Mouse (Mus musculus) neural tube, embryonic 15.5 days (tissue): ENCODE measurements around the gene Aes. TPM values are rescaled to one million over a fixed set of nuclear protein-coding genes. Genes with fewer than 3 reads are reported as not detected.

Experiments
- ATAC-seq: fragments of 200-750 bp; cut with Nextera tagmentation; 2 replicates; pipeline ENCODE4 v1.8.0; 2017; ENCODE audit warnings: mild to moderate bottlenecking, moderate TSS enrichment, moderate library complexity; ENCODE audit not compliant: low FRiP score
- H3K27ac ChIP-seq: fragments of 300-500 bp; sonication (generic); replicated peaks from 2 replicates; pipeline ENCODE4 v1.5.1; 2015; ENCODE audit warnings: mild to moderate bottlenecking, inconsistent platforms
- H3K27me3 ChIP-seq: fragments of 300-500 bp; sonication (generic); replicated peaks from 2 replicates; pipeline ENCODE4 v1.6.1; 2015; ENCODE audit warnings: inconsistent platforms
- H3K36me3 ChIP-seq: fragments of 300-500 bp; sonication (generic); 2 replicates; pipeline ENCODE4 v1.6.1; 2015; ENCODE audit warnings: inconsistent platforms
- H3K4me1 ChIP-seq: fragments of 300-500 bp; sonication (generic); 2 replicates; pipeline ENCODE4 v1.6.1; 2015; ENCODE audit warnings: inconsistent platforms
- H3K4me2 ChIP-seq: fragments of 300-500 bp; sonication (generic); 2 replicates; pipeline ENCODE4 v1.6.1; 2015; ENCODE audit warnings: inconsistent platforms, mild to moderate bottlenecking, moderate library complexity
- H3K4me3 ChIP-seq: fragments of 300-500 bp; sonication (generic); replicated peaks from 2 replicates; pipeline ENCODE4 v1.5.1; 2015; ENCODE audit warnings: mild to moderate bottlenecking, inconsistent platforms
- H3K9ac ChIP-seq: fragments of 300-500 bp; sonication (generic); replicated peaks from 2 replicates; pipeline ENCODE4 v1.6.1; 2015; ENCODE audit warnings: mild to moderate bottlenecking, inconsistent platforms
- H3K9me3 ChIP-seq: fragments of 300-500 bp; sonication (generic); replicated peaks from 2 replicates; pipeline ENCODE4 v1.6.1; 2016; ENCODE audit warnings: inconsistent platforms
- WGBS: fragments of 180-500 bp; shearing (Covaris S2); methylation state at CpG from one replicate; pipeline ENCODE4 v1.1.7; 2015; ENCODE audit warnings: mixed read lengths; 5-methylcytosine and 5-hydroxymethylcytosine counted together
- polyA plus RNA-seq: library from polyadenylated mRNA; unstranded; fragments of >200 nt; fragmentation: Nextera tagmentation; extraction: Ambion mirVana; gene quantifications from 2 replicates; pipeline ENCODE4 v1.2.1, GENCODE M21; 2015

The Aes gene
- polyA plus RNA-seq, 1 experiment from 2014 or later = 825 TPM

DNA sequence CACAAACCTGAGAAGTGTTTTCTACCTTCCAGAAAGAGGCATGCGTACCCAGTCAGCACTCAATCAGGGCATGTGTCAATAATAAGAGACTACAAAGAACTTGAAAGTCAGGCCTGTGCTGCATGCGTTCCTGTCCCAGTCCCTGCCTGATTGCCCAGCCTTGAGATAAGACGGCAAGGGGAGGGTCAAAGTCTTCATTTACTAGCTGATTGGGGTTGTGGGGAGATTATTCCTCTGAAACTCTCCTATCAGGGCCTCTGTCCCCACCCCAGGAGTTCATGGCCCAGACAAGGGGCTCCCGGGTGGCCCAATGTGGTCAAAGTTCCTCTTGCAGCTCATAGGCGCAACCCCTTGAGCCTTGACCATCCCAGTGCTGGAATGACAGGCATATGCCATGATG, 13.0 kb upstream of the Aes start:
- peaks cover 33% of the 10 kb centered on the region for H3K4me1 ChIP-seq
- ATAC-seq = no peak
- 82% methylated on average over 5 of the region's 5 CpGs for WGBS

DNA sequence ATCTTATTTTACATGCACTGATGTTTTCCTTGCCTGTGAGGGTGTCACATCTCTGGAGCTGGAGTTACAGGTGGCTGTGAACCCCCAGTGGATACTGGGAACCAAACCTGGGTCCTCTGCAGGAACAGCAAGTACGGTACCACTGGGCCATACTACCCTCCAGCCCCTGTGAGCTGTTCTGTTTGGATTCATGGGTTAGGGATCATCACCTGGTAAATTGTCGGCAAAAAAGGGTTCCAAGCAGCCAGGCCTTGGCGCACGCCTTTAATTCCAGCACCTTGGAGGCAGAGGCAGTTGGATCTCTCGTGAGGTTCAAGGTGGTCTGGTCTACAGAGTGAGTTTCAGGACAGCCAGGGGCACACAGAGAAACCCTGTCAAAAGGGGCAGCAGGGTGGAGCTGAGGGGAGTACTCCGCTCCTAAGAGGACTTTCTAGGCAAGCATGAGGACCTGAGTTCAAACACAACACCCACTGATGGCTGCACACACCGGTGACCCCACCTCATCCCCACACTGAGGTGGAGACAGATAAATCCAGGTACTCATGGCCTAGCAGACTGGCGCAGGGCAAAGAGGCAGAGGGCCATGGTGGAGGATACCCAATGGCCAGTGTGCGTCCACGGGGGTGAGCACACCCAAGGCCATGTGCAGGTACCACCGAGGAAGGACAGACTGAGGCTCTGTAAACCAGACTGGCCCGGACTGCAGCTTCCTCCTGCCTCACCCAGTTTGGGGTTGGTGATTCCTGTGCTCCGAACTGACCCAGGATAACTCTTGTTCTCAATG, 12.3 kb upstream of the Aes start:
- H3K4me3 ChIP-seq = no peak overlapping the region
- no peak overlapping the region for H3K9ac ChIP-seq
- ATAC-seq = no peak
- H3K36me3 ChIP-seq = no peaks in the 10 kb centered on the region
- H3K9me3 ChIP-seq = no peaks in the 10 kb centered on the region
- H3K27me3 ChIP-seq = no peaks in the 10 kb centered on the region
- peaks cover 29% of the 10 kb centered on the region for H3K4me1 ChIP-seq
- 92% methylated on average over 13 of the region's 13 CpGs for WGBS
- no peak overlapping the region for H3K4me2 ChIP-seq
- no peak overlapping the region for H3K27ac ChIP-seq

More for the DNA sequence above, 13.0 kb upstream of the Aes start:
- Histone ChIP-seq H3K27me3 (no peaks in the 10 kb centered on the region), H3K9ac (no peak overlapping the region), H3K9me3 (no peaks in the 10 kb centered on the region), H3K4me2 (no peak overlapping the region), H3K36me3 (no peaks in the 10 kb centered on the region), H3K4me3 (no peak overlapping the region), H3K27ac (no peak overlapping the region)

DNA sequence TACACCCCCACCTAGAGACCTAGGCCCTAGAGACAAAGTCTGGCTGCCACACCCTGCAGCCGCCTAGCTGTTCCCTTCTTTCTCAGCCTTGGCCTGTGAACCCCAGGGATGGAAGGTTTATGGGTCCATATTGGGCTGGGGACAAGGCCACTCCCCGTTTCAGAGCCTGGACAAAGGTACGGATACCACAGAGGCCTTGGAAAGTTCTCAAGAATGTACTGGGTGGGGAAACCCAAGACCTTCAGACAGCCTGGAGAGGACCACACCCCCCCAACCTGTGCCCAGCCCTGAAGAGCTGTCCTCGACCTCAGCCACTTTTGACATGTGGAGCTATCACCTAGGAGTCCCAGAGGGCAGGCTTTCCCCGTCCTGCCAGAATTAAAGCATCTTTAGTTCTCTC, 10.3 kb upstream of the Aes start:
- no peaks in the 10 kb centered on the region for H3K27me3 ChIP-seq
- H3K27ac ChIP-seq = no peak overlapping the region
- ATAC-seq = no peak
- H3K9me3 ChIP-seq = no peaks in the 10 kb centered on the region
- H3K9ac ChIP-seq = no peak overlapping the region; the same call in 1 of the 2 replicates
- WGBS = 67% methylated on average over 5 of the region's 5 CpGs
- H3K4me2 ChIP-seq = no peak overlapping the region
- H3K36me3 ChIP-seq = no peaks in the 10 kb centered on the region
- H3K4me1 ChIP-seq = peaks cover 9% of the 10 kb centered on the region
- no peak overlapping the region for H3K4me3 ChIP-seq

DNA sequence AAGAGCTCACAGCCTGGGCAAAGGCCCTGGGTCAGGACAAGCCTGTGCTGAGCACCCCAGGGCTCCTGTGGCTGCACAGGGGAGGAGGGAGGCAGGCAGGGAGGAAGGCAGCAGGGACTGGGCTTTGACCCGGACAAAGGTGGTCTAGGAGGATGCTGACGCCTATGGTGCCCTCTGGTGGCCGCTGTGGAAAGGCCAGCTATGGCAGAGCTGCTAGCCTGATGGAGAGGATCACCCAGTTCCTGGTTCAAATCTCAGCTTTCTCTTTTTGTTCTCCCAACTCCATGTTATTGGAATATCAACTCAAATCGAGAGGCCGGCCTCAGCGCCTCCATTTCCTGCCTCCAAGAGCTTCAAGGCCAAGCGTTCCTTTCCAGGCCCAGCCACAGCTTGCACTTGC, 9.0 kb upstream of the Aes start:
- no peak for ATAC-seq
- Histone ChIP-seq H3K4me2 (no peak overlapping the region), H3K9ac (no peak overlapping the region), H3K36me3 (no peaks in the 10 kb centered on the region), H3K27ac (no peak overlapping the region), H3K4me1 (peaks cover 7% of the 10 kb centered on the region; the same call in 1 of the 2 replicates), H3K27me3 (no peaks in the 10 kb centered on the region), H3K9me3 (no peaks in the 10 kb centered on the region), H3K4me3 (no peak overlapping the region)
- 15% methylated on average over 7 of the region's 7 CpGs for WGBS

DNA sequence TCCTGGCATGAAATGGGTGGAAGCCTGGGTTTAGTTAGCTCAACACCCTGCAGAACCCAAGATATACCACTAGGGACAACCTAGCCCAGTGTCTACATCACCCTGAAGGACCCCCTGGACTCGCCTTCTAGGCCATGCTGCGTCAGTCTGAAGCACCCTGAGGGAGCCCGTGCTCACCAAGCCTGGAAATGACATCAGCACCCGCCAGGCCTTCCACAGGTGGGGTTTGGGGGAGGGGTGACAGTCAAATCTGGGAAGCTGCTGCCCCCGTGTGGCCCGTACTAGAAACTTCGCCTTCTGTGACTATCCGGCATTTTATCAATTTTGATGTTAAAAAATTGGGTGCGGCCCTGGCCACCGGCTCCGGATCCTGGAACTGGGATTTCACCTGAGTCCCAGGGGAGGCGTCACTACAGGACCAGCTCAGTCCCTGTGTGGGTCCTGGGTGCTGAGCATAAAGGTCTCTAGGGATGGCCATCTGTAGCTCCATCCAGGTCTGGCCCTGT, 7.6 kb upstream of the Aes start:
- Histone ChIP-seq H3K9ac (no peak overlapping the region; the same call in 1 of the 2 replicates), H3K4me2 (no peak overlapping the region), H3K36me3 (no peaks in the 10 kb centered on the region), H3K27me3 (no peaks in the 10 kb centered on the region), H3K27ac (0 out of 2 replicates have a peak overlapping the region, but pooled peaks have one; percentile 28), H3K4me1 (peaks cover 2% of the 10 kb centered on the region; the same call in 1 of the 2 replicates), H3K9me3 (no peaks in the 10 kb centered on the region), H3K4me3 (no peak overlapping the region)
- ATAC-seq = peak; percentile 85
- WGBS = 3% methylated on average over 12 of the region's 12 CpGs

DNA sequence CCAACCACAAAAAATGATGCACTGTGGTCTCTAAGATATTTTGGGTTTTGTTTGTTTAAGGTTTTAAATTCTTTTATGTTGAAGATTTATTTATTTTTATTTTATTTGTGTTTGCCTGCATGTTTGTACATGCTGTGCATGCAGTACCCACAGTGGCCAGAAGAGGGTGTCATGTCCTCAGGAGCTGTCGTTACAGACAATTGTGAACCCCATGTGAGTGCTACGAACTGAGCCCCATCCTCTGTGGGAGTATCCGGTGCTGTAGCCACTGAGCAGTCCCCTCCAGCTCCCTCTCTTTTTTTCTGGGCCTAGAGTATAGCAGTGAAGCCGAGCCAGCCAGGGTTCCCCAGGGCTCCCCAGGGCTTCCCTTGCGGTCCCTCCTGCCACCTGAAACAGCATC, 6.1 kb upstream of the Aes start:
- ATAC-seq = no peak
- Histone ChIP-seq H3K4me3 (no peak overlapping the region), H3K9ac (no peak overlapping the region), H3K27ac (no peak overlapping the region), H3K36me3 (no peaks in the 10 kb centered on the region), H3K4me2 (no peak overlapping the region), H3K4me1 (peaks cover 2% of the 10 kb centered on the region; the same call in 1 of the 2 replicates), H3K27me3 (no peaks in the 10 kb centered on the region), H3K9me3 (no peaks in the 10 kb centered on the region)
- 91% methylated on average over 5 of the region's 5 CpGs for WGBS

DNA sequence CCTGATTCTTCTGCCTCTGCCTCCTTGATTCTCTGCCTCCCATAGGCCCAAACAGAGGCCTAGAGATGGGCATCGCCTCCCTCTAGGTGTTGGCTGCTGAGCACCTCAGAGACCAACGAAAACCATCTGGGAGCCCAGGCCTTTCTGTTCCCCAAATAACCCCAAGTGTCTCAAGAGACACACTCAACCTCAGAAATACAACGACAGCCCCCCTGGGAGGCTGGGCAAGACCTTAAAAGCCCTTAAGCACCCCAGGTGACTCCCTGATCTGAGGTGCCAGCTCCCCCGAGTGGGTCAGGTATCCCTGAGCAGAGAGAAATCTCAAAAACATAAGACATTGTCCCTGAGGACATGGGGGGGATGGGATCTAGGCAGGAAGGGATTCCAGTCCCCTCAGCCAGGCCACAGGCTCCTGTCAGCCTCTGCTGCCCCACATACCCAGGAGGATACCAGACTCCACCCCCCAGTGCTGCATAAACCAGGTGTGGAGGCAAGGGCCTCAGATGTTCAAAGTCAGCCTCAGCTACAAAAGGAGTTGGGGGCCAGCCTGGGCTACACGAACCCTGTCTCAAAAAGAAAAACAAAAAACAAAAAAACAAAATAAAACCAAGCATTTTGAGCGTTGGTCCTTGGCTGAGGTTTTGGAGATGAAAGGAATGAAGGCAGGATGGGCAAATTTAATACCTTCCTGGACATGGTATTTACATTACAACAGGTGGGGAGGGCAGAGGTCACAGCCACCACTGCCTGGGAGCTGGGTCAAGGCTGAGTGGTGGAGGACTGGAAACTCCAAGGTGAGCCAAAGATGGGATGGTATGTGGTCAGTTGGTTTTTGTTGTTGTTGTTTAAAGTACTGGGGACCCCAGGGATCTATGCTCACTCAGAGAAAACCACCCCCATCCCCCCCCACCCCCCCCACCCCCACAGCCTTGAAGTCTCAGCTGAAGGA, 5.2 kb upstream of the Aes start:
- no peak overlapping the region for H3K4me3 ChIP-seq
- ATAC-seq = no peak
- 82% methylated on average over 6 of the region's 6 CpGs for WGBS
- no peaks in the 10 kb centered on the region for H3K36me3 ChIP-seq
- no peak overlapping the region for H3K4me2 ChIP-seq
- H3K27me3 ChIP-seq = no peaks in the 10 kb centered on the region
- H3K4me1 ChIP-seq = peaks cover 8% of the 10 kb centered on the region
- no peak overlapping the region for H3K9ac ChIP-seq
- no peaks in the 10 kb centered on the region for H3K9me3 ChIP-seq
- H3K27ac ChIP-seq = no peak overlapping the region

DNA sequence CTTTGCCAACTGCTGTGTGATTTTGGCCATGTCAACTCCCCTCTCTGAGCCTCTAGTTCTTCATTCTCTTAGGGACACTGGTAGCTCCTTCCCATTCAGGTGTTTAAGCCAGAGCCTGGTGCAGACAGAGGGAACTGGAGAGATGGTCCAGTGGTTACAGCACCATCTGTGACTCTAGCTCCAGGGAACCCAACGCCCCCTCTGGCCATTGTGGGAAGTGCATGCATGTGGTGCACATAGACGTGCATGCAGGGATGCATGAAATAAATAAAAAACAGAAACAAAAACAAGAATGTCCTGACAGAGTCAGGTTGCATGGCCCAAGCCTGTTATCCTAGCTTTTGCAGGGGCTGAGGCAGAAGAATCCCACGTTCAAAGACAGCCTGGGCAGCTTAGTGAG, 3.0 kb upstream of the Aes start:
- Histone ChIP-seq H3K27ac (no peak overlapping the region), H3K4me1 (peaks cover 21% of the 10 kb centered on the region), H3K4me2 (no peak overlapping the region), H3K9me3 (no peaks in the 10 kb centered on the region), H3K9ac (no peak overlapping the region), H3K27me3 (no peaks in the 10 kb centered on the region), H3K4me3 (no peak overlapping the region), H3K36me3 (no peaks in the 10 kb centered on the region; the same call in 1 of the 2 replicates)
- WGBS = 76% methylated on average over 3 of the region's 3 CpGs
- ATAC-seq = no peak

DNA sequence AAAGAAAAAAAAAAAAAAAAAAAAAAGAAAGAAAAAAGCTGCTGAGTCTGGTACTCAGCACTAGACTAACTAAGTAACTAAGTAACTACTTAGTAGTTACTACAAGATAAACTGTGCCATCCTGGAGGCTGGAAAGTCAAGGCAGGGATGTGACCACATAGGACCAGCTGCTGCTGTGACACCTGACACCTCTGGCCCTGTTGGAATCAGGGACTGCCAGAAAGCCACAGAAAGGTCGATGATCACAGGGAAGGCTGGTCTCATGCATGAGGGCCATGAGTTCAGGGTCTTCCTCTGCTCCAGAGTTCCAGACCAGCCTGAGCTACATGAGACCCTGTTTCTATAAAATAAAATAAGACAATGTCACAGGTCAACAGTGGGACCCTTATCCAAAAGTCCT, 1.8 kb upstream of the Aes start:
- H3K36me3 ChIP-seq = peaks cover 3% of the 10 kb centered on the region
- no peak overlapping the region for H3K4me2 ChIP-seq
- no peaks in the 10 kb centered on the region for H3K9me3 ChIP-seq
- no peak overlapping the region for H3K9ac ChIP-seq
- no peak for ATAC-seq
- H3K27me3 ChIP-seq = no peaks in the 10 kb centered on the region
- H3K27ac ChIP-seq = no peak overlapping the region
- H3K4me3 ChIP-seq = no peak overlapping the region
- H3K4me1 ChIP-seq = peaks cover 30% of the 10 kb centered on the region
- WGBS = 39% methylated on average over 1 of the region's 1 CpGs

DNA sequence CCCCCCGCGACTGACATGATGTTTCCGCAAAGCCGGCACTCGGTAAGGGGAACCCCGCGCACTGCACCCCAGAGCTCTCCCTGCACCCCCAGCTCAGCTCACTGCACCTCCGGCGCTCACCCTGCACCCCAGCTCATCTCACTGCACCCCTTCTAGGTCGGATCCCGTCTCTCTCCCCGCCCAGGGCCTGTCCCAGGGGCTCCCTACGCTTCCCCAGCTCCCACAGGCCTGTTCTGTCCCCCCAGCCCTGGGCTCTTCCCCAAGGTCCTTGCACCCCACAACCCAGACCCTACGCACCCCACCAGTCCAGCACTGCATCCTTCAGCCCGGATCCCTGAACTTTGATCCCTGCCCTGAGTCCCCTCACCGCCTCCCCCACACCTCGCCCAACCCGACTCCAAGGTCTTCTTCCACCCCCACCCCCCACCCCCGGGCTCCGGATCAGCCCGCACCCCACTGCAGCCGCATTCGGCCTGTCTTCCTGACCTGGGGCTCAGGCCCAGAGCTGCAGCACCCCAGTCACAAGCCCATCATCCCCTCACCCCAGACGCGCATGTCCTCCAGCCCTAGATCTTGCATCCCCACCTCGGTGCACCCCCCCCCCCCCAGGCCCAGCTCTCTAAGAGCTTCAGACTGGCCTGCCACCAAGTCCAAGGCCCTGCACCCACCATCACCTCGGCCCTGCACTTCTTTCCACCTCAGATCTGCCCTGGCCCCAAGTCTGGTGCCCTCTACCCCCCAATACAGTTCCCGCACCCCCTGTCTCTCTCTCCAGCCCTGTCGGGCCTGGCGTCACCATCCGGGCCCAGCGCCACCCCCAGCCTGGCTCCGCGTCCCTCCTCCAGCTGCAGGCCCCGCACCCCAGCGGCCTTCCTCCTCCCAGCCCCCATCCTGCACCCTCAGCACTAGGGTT, 595 bp downstream of the Aes start:
- peaks cover 52% of the 10 kb centered on the region for H3K4me1 ChIP-seq
- peaks cover 11% of the 10 kb centered on the region for H3K36me3 ChIP-seq
- H3K9ac ChIP-seq = peak overlapping the region; percentile 96
- H3K9me3 ChIP-seq = no peaks in the 10 kb centered on the region
- under 1% methylated on average over 28 of the region's 36 CpGs for WGBS
- ATAC-seq = peak; percentile 39
- H3K4me2 ChIP-seq = peak overlapping the region; percentile 92
- peak overlapping the region; percentile 86 for H3K4me3 ChIP-seq
- H3K27ac ChIP-seq = peak overlapping the region; percentile 86
- H3K27me3 ChIP-seq = no peaks in the 10 kb centered on the region; the same call in 1 of the 2 replicates
